Mouse (Mus musculus) liver, postnatal 0 days (tissue): Measurements from ENCODE around the gene Esyt1.
A peak's percentile ranks its signal among the peaks of the same experiment; 100 is the strongest.

Experiments used
- CTCF ChIP-seq: sonication (generic); IDR thresholded peaks from 2 replicates; pipeline ENCODE4 v1.5.1; 2016; ENCODE audit warnings: antibody characterized with exemption, low read depth
- EP300 ChIP-seq: IDR thresholded peaks from 2 replicates; pipeline ENCODE4 v1.6.1; 2016; ENCODE audit warnings: antibody characterized with exemption, low read depth, mild to moderate bottlenecking

- TF ChIP-seq CTCF (0 out of 2 replicates have a peak, but pooled peaks have one; percentile 5), EP300 (peak; percentile 84)
Measured at GRCm38 (mm10) chr10:128548947-128549681, 23.4 kb upstream of the Esyt1 start, which contains the start of gene Rpl41.
